23 mouse cellular contexts compared by ENCODE assay signal in the genomic region with DNA sequence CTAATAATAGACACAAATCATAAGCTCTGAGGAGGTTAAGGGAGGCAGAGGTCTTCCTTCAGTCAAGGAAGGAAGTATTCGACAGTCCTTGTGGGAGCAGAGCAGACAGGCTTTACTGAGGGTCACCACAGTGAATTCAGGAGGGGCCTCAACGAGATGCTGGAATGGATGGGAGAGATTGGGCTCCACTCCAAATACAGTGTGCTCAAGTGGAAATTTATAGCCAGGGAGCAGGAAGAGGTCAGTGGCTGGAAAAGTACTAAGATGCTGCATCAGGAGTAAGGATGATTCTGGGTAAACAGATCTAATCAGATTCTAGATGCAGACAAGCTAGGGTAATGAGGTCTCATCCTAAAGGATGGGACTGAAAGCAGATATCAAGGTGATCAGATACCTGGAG. TPM values are rescaled to one million over a fixed set of nuclear protein-coding genes. Genes with fewer than 3 reads are reported as not detected.
DNase-seq lines count a peak whose midpoint lies in the region; ATAC-seq lines count a peak whose summit lies in the region.
"Had no signal": no experiment of that assay in that cellular context is flagged by ENCODE, and none has a peak within 500 bp of the region (broad histone marks: within the 10 kb centered on the region; RNA-seq: fewer than 3 reads in every experiment).

No protein-coding gene starts in this region.

- H3K36me3 ChIP-seq in heart, embryonic 12.5 days = no peaks in the 10 kb centered on the region
- H3K36me3 ChIP-seq in kidney, embryonic 14.5 days (ENCODE audit: control insufficient read depth, insufficient read depth, low read length) = no peaks in the 10 kb centered on the region
- H3K36me3 ChIP-seq: embryonic facial prominence, embryonic 15.5 days; limb, embryonic 12.5 days; liver, embryonic 15.5 days; midbrain, embryonic 12.5 days had no signal

- no peak overlapping the region for H3K4me3 ChIP-seq in heart, embryonic 12.5 days
- no peak overlapping the region for H3K4me3 ChIP-seq in kidney, embryonic 14.5 days (ENCODE audit: low read length)
- H3K4me3 ChIP-seq: embryonic facial prominence, embryonic 15.5 days; limb, embryonic 12.5 days; liver, embryonic 15.5 days; midbrain, embryonic 12.5 days had no signal

- H3K4me1 ChIP-seq in heart, embryonic 12.5 days (replicated peaks) = no peaks in the 10 kb centered on the region
- H3K4me1 ChIP-seq in kidney, embryonic 14.5 days (ENCODE audit: control insufficient read depth, insufficient read depth, low read length) = peaks cover 3% of the 10 kb centered on the region; the same call in 1 of the 2 replicates
- H3K4me1 ChIP-seq: embryonic facial prominence, embryonic 15.5 days; limb, embryonic 12.5 days; liver, embryonic 15.5 days; midbrain, embryonic 12.5 days had no signal

- no peaks in the 10 kb centered on the region for H3K9me3 ChIP-seq in heart, embryonic 12.5 days (replicated peaks)
- no peaks in the 10 kb centered on the region for H3K9me3 ChIP-seq in kidney, embryonic 14.5 days (ENCODE audit: control insufficient read depth, low read length)
- H3K9me3 ChIP-seq: embryonic facial prominence, embryonic 15.5 days; limb, embryonic 12.5 days; liver, embryonic 15.5 days; midbrain, embryonic 12.5 days had no signal

- H3K9ac ChIP-seq in heart, embryonic 12.5 days = no peak overlapping the region
- H3K9ac ChIP-seq in kidney, embryonic 14.5 days (ENCODE audit: low read depth, low read length) = no peak overlapping the region
- H3K9ac ChIP-seq: embryonic facial prominence, embryonic 15.5 days; limb, embryonic 12.5 days; liver, embryonic 15.5 days; midbrain, embryonic 12.5 days had no signal

- ATAC-seq in heart, embryonic 12.5 days (ENCODE audit: insufficient number of reproducible peaks, low FRiP score) = no peak
- ATAC-seq in kidney, embryonic 14.5 days (ENCODE audit: low FRiP score, low TSS enrichment) = peak; percentile 86
- ATAC-seq: CD4-positive, CD25-positive, alpha-beta regulatory T cell, adult 4 months; inflammation-experienced regulatory T-cells, adult 6 months had no signal

- H3K27me3 ChIP-seq in heart, embryonic 12.5 days (replicated peaks) = no peaks in the 10 kb centered on the region
- no peaks in the 10 kb centered on the region for H3K27me3 ChIP-seq in kidney, embryonic 14.5 days (ENCODE audit: control insufficient read depth, insufficient read depth, low read length)
- H3K27me3 ChIP-seq: embryonic facial prominence, embryonic 15.5 days; limb, embryonic 12.5 days; liver, embryonic 15.5 days; midbrain, embryonic 12.5 days had no signal

- WGBS in heart, embryonic 12.5 days = 47% methylated on average over 2 of the region's 2 CpGs
- 9% methylated on average over 2 of the region's 2 CpGs for WGBS in kidney, embryonic 14.5 days

- no peak overlapping the region for H3K27ac ChIP-seq in heart, embryonic 12.5 days (ENCODE audit: poor library complexity, severe bottlenecking)
- no peak overlapping the region for H3K27ac ChIP-seq in kidney, embryonic 14.5 days (ENCODE audit: low read depth, low read length)
- H3K27ac ChIP-seq: embryonic facial prominence, embryonic 15.5 days; limb, embryonic 12.5 days; liver, embryonic 15.5 days; midbrain, embryonic 12.5 days had no signal

- peak; percentile 4 for DNase-seq in heart, adult 8-10 months (ENCODE audit: low spot score)
- peak; percentile 11 for DNase-seq in adrenal gland, postnatal 14 days
- DNase-seq in skeletal muscle tissue, adult 2 months (ENCODE audit: low read depth, low spot score) = peak; percentile 4
- no peak for DNase-seq in yolk sac, embryonic 10.5 days (ENCODE audit: low spot score)
- DNase-seq in left cerebral cortex, adult 9 months (ENCODE audit: low spot score in 2 of 2) = no peak
- DNase-seq: cerebellum, adult 2 months; gastrocnemius, postnatal 36 days; layer of hippocampus, adult 9-11 months; lung, postnatal 4 days had no signal

- no peak overlapping the region for H3K4me2 ChIP-seq in heart, embryonic 12.5 days
- H3K4me2 ChIP-seq in kidney, embryonic 14.5 days (replicated peaks; ENCODE audit: low read depth, low read length) = no peak overlapping the region
- H3K4me2 ChIP-seq: embryonic facial prominence, embryonic 15.5 days; limb, embryonic 12.5 days; liver, embryonic 15.5 days; midbrain, embryonic 12.5 days had no signal

RNA-seq across cellular contexts. Expression of a gene that starts 44.6 kb away (rescaled TPM):
- not detected for total RNA-seq in heart, adult 8-10 months (2022)
- polyA plus RNA-seq in heart, embryonic 12.5 days (2016; fragmentation: Nextera tagmentation; extraction: Ambion mirVana) = not detected in 2 replicates
- total RNA-seq in adrenal gland, postnatal 14 days (2021) = not detected in 2 replicates
- polyA plus RNA-seq in kidney, embryonic 14.5 days (2014; fragmentation: Nextera tagmentation; extraction: Ambion mirVana) = not detected in 2 replicates
- total RNA-seq: gastrocnemius, postnatal 36 days; MEL had no signal
- polyA plus RNA-seq: CD4-positive, CD25-positive, alpha-beta regulatory T cell, adult 4 months; cerebellum, adult 2 months; cortical plate, adult 2 months; embryonic facial prominence, embryonic 15.5 days; forebrain, embryonic 11.5 days; frontal cortex, adult 2 months; heart, embryonic 16.5 days; hindbrain, embryonic 11.5 days; inflammation-experienced regulatory T-cells, adult 6 months; limb, embryonic 12.5 days; liver, embryonic 15.5 days; midbrain, embryonic 12.5 days had no signal

Comparison
In these comparisons a context has a peak if more than half of its experiments do, and no peak if none do; other contexts are left out.
1. DNase-seq: peak in heart, adult 8-10 months (single experiment), adrenal gland, postnatal 14 days (single experiment) and skeletal muscle tissue, adult 2 months (single experiment); none in yolk sac, embryonic 10.5 days (single experiment) and left cerebral cortex, adult 9 months (0 of 2).